Mouse (Mus musculus) lung, adult 10 weeks (tissue): ENCODE results near the gene Dnajc17. TPM values are rescaled to one million over a fixed set of nuclear protein-coding genes. Genes with fewer than 3 reads are reported as not detected.

Experiments
- polyA plus RNA-seq: library from polyadenylated mRNA; stranded (reverse); fragments of 350-450 nt; fragmentation: Illumina TruSeq; extraction: RNeasy Lipid Tissue Mini Kit (QIAGEN cat#74804); gene quantifications from one replicate; pipeline ENCODE4 v1.2.3, GENCODE M21; 2014; ENCODE audit warnings: low read depth, low replicate concordance; ENCODE audit not compliant: insufficient read depth

The Dnajc17 gene
- polyA plus RNA-seq: 13.5 TPM

GRCm38 (mm10) chr2:119208344-119209175 is at the start of gene Dnajc17, which contains the start of gene Zfyve19:
Gene Dnajc17, minus strand, starts transcription at chr2:119208795.
Gene Zfyve19, plus strand, starts transcription at chr2:119208617.

GRCm38 (mm10) chr2:119237210-119237870 is 28.7 kb upstream of the Dnajc17 start, which contains the start of gene Spint1:
Gene Spint1, plus strand, starts transcription at chr2:119237362.

GRCm38 (mm10) chr2:119229775-119230704 is 21.4 kb upstream of the Dnajc17 start, which contains the start of gene Ppp1r14d:
Gene Ppp1r14d, minus strand, starts transcription at chr2:119229906.

GRCm38 (mm10) chr2:119173991-119174651 is 34.5 kb downstream of the Dnajc17 start, which contains the start of gene Gm14137:
Gene Gm14137, plus strand, starts transcription at chr2:119174509.

GRCm38 (mm10) chr2:119166901-119167865 is 41.4 kb downstream of the Dnajc17 start, which contains the start of gene Gchfr:
Gene Gchfr, plus strand, starts transcription at chr2:119167773.

GRCm38 (mm10) chr2:119156681-119157572 is 51.7 kb downstream of the Dnajc17 start, which contains the start of gene Rmdn3:
Gene Rmdn3, minus strand, starts transcription at chr2:119157034.

Other genes with a start within 250 kb of the Dnajc17 start
- 14.1 TPM for gene Ccdc32, start 179.4 kb downstream of the Dnajc17 start, polyA plus RNA-seq
- 1.1 TPM for gene Rpusd2, start 174.0 kb downstream of the Dnajc17 start, polyA plus RNA-seq
- gene Knl1, start 161.7 kb downstream of the Dnajc17 start, polyA plus RNA-seq: 0.06 TPM
- gene Rad51, start 96.0 kb downstream of the Dnajc17 start, polyA plus RNA-seq: 0.85 TPM
- gene Rmdn3, start 51.8 kb downstream of the Dnajc17 start, polyA plus RNA-seq: 20.4 TPM
- 5.3 TPM for gene Gchfr, start 41.0 kb downstream of the Dnajc17 start, polyA plus RNA-seq
- gene Gm14137, start 34.3 kb downstream of the Dnajc17 start, polyA plus RNA-seq: not detected
- gene Zfyve19, start 178 bp downstream of the Dnajc17 start, polyA plus RNA-seq: 17.0 TPM
- 5.5 TPM for gene Ppp1r14d, start 21.1 kb upstream of the Dnajc17 start, polyA plus RNA-seq
- gene Spint1, start 28.6 kb upstream of the Dnajc17 start, polyA plus RNA-seq: 27.2 TPM
- gene Rhov, start 62.5 kb upstream of the Dnajc17 start, polyA plus RNA-seq: 1.7 TPM
- gene Vps18, start 79.9 kb upstream of the Dnajc17 start, polyA plus RNA-seq: 7.4 TPM
- 31.5 TPM for gene Dll4, start 117.0 kb upstream of the Dnajc17 start, polyA plus RNA-seq
- gene Chac1, start 142.4 kb upstream of the Dnajc17 start, polyA plus RNA-seq: 2.2 TPM